ENCODE assay signal across 22 mouse cellular contexts in the genomic region with DNA sequence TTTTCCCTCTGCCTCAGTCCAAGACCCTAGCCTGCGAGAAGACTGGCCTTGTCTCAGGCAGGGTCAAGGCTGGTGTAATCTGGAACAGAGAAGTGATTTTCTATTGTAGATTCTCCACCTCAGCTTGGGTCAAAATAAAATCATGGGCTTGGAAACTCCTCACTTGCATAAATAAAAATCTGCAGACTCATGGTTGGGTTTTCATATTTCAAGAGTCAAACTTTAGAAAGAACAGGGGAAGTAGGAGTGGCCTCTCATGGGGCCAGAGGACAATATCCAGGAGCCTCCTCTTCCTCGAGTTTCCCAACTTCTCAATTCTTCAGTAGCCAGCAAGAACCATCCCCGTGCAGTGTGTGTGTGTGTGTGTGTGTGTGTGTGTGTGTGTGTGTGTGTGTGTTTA. TPM values are rescaled to one million over a fixed set of nuclear protein-coding genes. Genes with fewer than 3 reads are reported as not detected.
"Had no signal": no experiment of that assay in that cellular context is flagged by ENCODE, and none has a peak within 500 bp of the region (broad histone marks: within the 10 kb centered on the region; RNA-seq: fewer than 3 reads in every experiment).

No protein-coding gene starts in this region.

- H3K27me3 ChIP-seq: limb, embryonic 15.5 days; stomach, embryonic 15.5 days had no signal

- H3K4me1 ChIP-seq: limb, embryonic 12.5 days; limb, embryonic 15.5 days; stomach, embryonic 15.5 days had no signal

- H3K27ac ChIP-seq: left cerebral cortex, adult 2 months; limb, embryonic 12.5 days; limb, embryonic 15.5 days; stomach, embryonic 15.5 days had no signal

- H3K9me3 ChIP-seq: limb, embryonic 12.5 days; limb, embryonic 15.5 days; stomach, embryonic 15.5 days had no signal

- H3K4me3 ChIP-seq: left cerebral cortex, adult 2 months; limb, embryonic 12.5 days; limb, embryonic 15.5 days; stomach, embryonic 15.5 days had no signal

- H3K36me3 ChIP-seq: limb, embryonic 12.5 days; limb, embryonic 15.5 days; stomach, embryonic 15.5 days had no signal

- H3K4me2 ChIP-seq: limb, embryonic 12.5 days; limb, embryonic 15.5 days; midbrain, embryonic 11.5 days; stomach, embryonic 15.5 days had no signal

- H3K9ac ChIP-seq: limb, embryonic 12.5 days; limb, embryonic 15.5 days; stomach, embryonic 15.5 days had no signal

- DNase-seq: kidney, adult 2 months; kidney, postnatal 10 days; kidney, postnatal 36 days; layer of hippocampus, postnatal 36 days; left cerebral cortex, postnatal 4 days; lung, postnatal 14 days; midbrain, embryonic 14.5 days; thymus, postnatal 25 days had no signal

- ATAC-seq: inflammation-experienced regulatory T-cells, adult 6 months; intestine, embryonic 16.5 days had no signal

RNA-seq across cellular contexts. Expression of a gene that starts 26.9 kb away (rescaled TPM):
- total RNA-seq: layer of hippocampus, adult 8-10 months; layer of hippocampus, postnatal 10 days; layer of hippocampus, postnatal 36 days; left cerebral cortex, adult 2 months; left cerebral cortex, postnatal 10 days; megakaryocyte progenitor cell, adult 5-6 weeks; megakaryocyte-erythroid progenitor cell, adult 5-6 weeks had no signal
- polyA plus RNA-seq: limb, embryonic 12.5 days; midbrain, embryonic 11.5 days; midbrain, embryonic 14.5 days; midbrain, postnatal 0 days; neural tube, embryonic 14.5 days had no signal
